Mouse (Mus musculus): ENCODE results near the gene Clca3b. TPM values are rescaled to one million over a fixed set of nuclear protein-coding genes. Genes with fewer than 3 reads are reported as not detected.
"Not testable (repeated sequence)": the region's sequence is repeated elsewhere in the genome, so short reads cannot be mapped to it uniquely, and the experiment has no call there.

Clca3b gene
- not detected in 2 replicates for polyA plus RNA-seq (2012; ENCODE audit: insufficient read depth, low replicate concordance)

DNA sequence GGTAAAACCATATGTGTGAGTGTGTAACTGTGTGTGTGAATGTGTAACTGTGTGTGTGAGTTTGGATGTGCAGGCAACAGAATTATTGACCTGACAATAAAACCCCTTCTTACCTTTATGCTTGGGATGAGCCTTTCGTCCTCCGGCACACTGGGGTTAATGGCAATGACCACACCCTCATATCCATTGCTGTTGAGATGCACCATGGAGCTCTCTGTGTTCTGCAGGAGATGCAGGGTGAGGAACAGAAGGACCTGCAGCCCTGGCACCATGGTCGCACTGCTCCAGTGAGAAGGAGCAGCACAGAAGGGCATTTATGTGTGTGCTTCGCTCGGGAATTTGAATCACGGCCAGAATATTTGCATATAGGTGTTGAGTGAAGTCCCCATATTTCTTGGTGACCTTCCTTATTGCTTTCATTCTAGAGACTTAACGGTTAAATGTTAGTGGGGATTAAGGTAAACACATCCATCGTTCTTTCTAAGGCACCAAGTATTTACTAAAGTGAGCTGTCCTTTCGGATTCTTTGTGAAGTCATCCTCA, at the start of gene Clca3b:
Gene Clca3b, minus strand, starts transcription at position 344 of the 543 bp plus-strand sequence.
- not testable (repeated sequence) for H3K4me3 ChIP-seq (replicated peaks); H3K27me3 ChIP-seq (replicated peaks); H3K9me3 ChIP-seq; H3K4me1 ChIP-seq; H3K36me3 ChIP-seq (replicated peaks; ENCODE audit: low read length)

DNA sequence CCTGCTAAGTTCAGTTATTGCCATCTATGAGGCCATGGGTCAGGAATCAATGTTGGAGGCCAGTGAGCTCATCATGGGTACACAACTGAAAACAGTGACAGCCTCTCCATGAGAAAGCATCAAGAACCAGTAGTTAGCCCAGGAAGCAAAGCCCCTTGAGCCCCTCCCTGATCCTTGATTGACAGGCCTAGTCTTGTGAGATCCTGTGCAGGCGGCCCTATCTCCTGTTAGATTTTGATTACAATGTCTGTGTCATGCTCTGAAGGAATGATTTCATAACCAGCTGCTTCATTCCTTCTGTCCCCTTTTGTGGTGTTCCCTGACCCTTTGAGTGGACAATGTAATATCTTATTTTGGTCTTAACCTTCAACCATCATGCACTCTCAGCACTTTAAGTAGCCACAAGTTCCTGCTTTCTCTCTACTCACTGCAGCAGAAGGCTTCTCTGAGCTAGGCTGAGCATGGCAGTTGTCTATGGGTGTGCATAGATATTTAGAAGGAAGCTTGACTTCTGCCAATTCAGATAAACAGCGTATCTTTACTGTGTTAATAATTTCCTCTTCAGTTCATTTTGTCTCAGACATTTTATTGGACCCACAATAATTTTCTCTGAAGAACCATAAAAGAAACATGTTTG, 48.0 kb upstream of the Clca3b start:
- no peak overlapping the region for H3K4me3 ChIP-seq (replicated peaks)
- TF ChIP-seq FLI1 (IDR thresholded peaks at IDR 0.05; ENCODE audit: low read length) (no peak), GATA1 (IDR thresholded peaks at IDR 0.05; ENCODE audit: borderline replicate concordance, low read length) (no peak)
- H3K27me3 ChIP-seq (replicated peaks) = no peaks in the 10 kb centered on the region
- H3K4me1 ChIP-seq = no peaks in the 10 kb centered on the region
- H3K9me3 ChIP-seq = 0 out of 2 replicates have a peak, but pooled peaks cover 5% of the 10 kb centered on the region
- H3K36me3 ChIP-seq (replicated peaks; ENCODE audit: low read length) = no peaks in the 10 kb centered on the region

DNA sequence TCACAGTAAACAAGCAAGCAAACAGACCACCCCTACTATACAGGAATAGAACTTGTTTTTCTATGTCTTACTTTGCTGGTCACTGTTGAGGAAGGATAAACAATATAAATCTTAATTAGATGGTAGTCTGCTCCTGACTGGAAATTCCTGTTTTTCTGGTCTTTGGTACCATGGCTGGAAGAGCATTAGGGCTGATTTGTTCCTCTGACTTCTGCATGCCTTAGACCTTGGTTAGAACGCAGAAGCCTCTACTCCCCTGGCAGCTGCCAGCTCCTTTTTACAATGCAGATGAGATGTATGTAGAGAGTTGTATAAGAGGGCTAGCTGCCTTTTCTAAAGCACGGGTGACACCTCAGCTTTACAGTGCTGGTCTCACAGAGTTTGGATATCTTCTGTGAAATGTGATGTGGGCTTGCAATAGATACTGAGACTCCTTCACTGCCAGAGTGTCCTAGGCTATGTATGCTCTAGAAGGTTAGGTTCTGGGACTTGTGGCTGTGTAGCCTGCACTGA, 41.1 kb upstream of the Clca3b start:
- peaks cover 7% of the 10 kb centered on the region; the same call in 1 of the 2 replicates for H3K9me3 ChIP-seq
- no peak for TF ChIP-seq GATA1 (IDR thresholded peaks at IDR 0.05; ENCODE audit: borderline replicate concordance, low read length)
- TF ChIP-seq FLI1 (IDR thresholded peaks at IDR 0.05; ENCODE audit: low read length) = no peak
- no peak overlapping the region for H3K4me3 ChIP-seq (replicated peaks)
- no peaks in the 10 kb centered on the region for H3K27me3 ChIP-seq (replicated peaks)
- no peaks in the 10 kb centered on the region for H3K4me1 ChIP-seq
- no peaks in the 10 kb centered on the region for H3K36me3 ChIP-seq (replicated peaks; ENCODE audit: low read length)

DNA sequence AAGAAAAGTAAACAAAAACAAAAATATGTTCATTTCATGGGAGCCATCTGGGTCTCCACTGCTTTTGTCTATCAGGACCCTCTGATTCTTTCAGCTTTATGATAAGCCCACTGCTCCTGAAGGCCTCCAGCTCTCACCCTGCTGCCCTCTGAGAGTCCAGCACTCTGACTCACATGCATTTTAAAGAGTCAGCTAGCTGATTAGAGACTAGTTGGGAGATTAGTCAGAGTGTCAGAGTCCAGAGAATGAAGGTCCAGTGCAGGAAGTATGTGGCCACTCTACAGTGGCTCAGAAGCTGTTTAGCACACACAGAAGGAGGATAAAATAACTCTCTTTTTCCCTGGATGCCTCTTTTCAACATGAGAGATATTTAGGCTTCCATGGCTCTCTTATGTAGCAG, 37.8 kb upstream of the Clca3b start:
- TF ChIP-seq FLI1 (IDR thresholded peaks at IDR 0.05; ENCODE audit: low read length) (no peak), GATA1 (IDR thresholded peaks at IDR 0.05; ENCODE audit: borderline replicate concordance, low read length) (no peak)
- peaks cover 3% of the 10 kb centered on the region; the same call in 1 of the 2 replicates for H3K9me3 ChIP-seq
- H3K4me1 ChIP-seq = no peaks in the 10 kb centered on the region
- no peaks in the 10 kb centered on the region for H3K36me3 ChIP-seq (replicated peaks; ENCODE audit: low read length)
- no peaks in the 10 kb centered on the region for H3K27me3 ChIP-seq (replicated peaks)
- no peak overlapping the region for H3K4me3 ChIP-seq (replicated peaks)

DNA sequence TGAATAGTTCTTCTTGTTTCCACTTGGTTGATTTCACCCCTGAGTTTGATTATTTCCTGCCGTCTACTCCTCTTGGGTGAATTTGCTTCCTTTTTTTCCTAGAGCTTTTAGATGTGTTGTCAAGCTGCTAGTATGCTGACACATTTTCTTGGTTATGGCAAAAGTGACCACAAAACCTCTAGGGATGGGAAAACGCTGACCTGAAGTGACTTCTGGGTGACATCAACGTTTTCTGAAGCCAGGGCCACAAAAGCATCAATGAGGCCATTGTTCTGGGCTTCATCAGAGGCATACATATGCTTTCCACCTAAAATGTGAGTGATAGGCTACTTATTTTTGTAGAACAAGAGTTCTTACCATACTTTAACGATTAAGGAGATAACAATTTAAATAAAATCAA, 22.9 kb upstream of the Clca3b start:
- not testable (repeated sequence) for H3K36me3 ChIP-seq (replicated peaks; ENCODE audit: low read length); H3K4me1 ChIP-seq; H3K27me3 ChIP-seq (replicated peaks); H3K9me3 ChIP-seq; H3K4me3 ChIP-seq (replicated peaks)

DNA sequence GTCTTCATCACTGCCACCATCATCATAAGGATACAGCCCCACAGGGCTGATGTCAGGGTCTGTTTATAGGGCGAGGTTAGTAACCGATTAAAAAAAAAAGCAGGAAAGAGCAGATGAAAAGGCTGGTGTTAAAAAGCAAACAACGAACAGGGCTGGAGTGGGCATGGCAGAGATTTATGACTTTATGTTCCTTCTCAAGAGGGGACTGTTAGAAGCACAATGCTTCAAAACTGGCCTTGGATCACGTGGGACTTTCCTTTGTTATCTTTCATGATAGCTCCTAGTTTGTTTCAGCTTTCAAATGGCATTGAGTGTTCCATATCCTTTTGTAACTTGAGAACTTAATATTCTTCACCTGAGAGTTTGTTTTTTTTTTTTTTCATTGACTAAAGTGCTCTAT, 427 bp upstream of the Clca3b start:
- no peaks in the 10 kb centered on the region for H3K4me1 ChIP-seq
- no peaks in the 10 kb centered on the region for H3K27me3 ChIP-seq (replicated peaks)
- H3K4me3 ChIP-seq (replicated peaks) = no peak overlapping the region
- no peaks in the 10 kb centered on the region for H3K36me3 ChIP-seq (replicated peaks; ENCODE audit: low read length)
- TF ChIP-seq GATA1 (IDR thresholded peaks at IDR 0.05; ENCODE audit: borderline replicate concordance, low read length) = no peak
- TF ChIP-seq FLI1 (IDR thresholded peaks at IDR 0.05; ENCODE audit: low read length) = no peak
- H3K9me3 ChIP-seq = no peaks in the 10 kb centered on the region

DNA sequence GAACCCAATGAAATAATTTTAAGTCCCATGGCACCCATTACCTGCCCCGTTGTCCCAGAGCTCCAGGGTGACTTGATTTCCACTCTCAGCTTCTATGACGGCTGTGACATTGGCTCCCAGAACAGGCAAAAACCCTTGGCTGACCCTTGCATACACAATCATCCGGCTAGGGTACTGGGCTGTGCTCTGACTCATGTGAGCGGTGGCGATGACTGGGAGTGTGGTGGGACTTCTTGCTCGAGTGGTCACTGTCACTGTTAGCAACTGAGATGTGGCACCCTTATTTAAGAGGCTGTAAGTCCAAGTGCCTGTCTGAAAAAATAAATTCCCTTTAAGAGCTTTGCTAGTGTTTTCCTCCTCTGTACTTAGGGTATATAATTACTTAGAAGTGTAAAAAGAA, 21.9 kb downstream of the Clca3b start:
- H3K27me3 ChIP-seq (replicated peaks) = no peaks in the 10 kb centered on the region
- H3K4me1 ChIP-seq = peaks cover 4% of the 10 kb centered on the region; the same call in 1 of the 2 replicates
- H3K4me3 ChIP-seq (replicated peaks) = no peak overlapping the region
- H3K9me3 ChIP-seq = no peaks in the 10 kb centered on the region
- H3K36me3 ChIP-seq (replicated peaks; ENCODE audit: low read length) = no peaks in the 10 kb centered on the region
- TF ChIP-seq FLI1 (IDR thresholded peaks at IDR 0.05; ENCODE audit: low read length) (no peak), GATA1 (IDR thresholded peaks at IDR 0.05; ENCODE audit: borderline replicate concordance, low read length) (no peak)

DNA sequence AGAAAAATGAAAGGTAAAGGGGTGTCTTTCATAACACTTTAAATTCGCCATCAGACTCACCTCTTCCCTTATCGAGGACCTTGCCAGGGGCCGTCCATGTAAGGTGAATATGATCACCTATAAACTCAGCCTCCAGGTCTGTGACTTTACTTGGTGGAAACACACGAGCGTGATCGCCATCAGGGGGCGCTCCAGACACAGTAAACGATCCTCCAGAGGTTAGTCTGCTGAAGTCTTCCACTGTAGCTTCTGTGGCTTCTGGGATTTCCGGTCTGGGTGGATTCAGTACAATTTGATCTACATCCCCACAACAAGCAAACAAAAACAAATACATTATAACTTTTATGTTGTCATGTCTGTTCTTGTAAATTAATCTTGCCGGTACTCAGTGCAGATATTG, 24.0 kb downstream of the Clca3b start:
- TF ChIP-seq FLI1 (IDR thresholded peaks at IDR 0.05; ENCODE audit: low read length) (no peak), GATA1 (IDR thresholded peaks at IDR 0.05; ENCODE audit: borderline replicate concordance, low read length) (no peak)
- Histone ChIP-seq H3K27me3 (replicated peaks) (no peaks in the 10 kb centered on the region), H3K36me3 (replicated peaks; ENCODE audit: low read length) (no peaks in the 10 kb centered on the region)

DNA sequence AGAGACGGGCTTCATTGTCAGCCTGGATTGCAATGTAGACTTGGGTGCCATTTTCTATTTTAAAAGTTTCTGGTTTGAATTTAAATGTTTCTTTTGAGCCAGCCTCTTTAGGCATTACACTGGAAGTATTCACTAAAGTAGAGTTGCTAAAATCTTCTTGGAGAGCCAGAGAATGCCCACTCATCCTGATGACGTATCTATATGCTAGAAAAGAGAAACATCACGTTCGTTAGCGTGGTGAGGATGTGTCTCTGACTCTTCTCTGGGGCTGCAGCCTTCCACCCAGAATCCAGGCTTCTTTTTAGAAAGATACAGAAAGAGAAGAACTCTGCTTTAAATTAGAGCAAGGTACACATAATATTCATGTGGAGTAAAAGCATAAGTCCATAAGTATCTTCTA, 25.8 kb downstream of the Clca3b start:
- Histone ChIP-seq H3K9me3 (no peaks in the 10 kb centered on the region), H3K4me3 (replicated peaks) (no peak overlapping the region), H3K27me3 (replicated peaks) (no peaks in the 10 kb centered on the region), H3K36me3 (replicated peaks; ENCODE audit: low read length) (no peaks in the 10 kb centered on the region), H3K4me1 (peaks cover 4% of the 10 kb centered on the region; the same call in 1 of the 2 replicates)
- TF ChIP-seq GATA1 (IDR thresholded peaks at IDR 0.05; ENCODE audit: borderline replicate concordance, low read length) (no peak), FLI1 (IDR thresholded peaks at IDR 0.05; ENCODE audit: low read length) (no peak)

More for the DNA sequence above, 24.0 kb downstream of the Clca3b start:
- Histone ChIP-seq H3K9me3 (no peaks in the 10 kb centered on the region), H3K4me3 (replicated peaks) (no peak overlapping the region), H3K4me1 (peaks cover 4% of the 10 kb centered on the region; the same call in 1 of the 2 replicates)

DNA sequence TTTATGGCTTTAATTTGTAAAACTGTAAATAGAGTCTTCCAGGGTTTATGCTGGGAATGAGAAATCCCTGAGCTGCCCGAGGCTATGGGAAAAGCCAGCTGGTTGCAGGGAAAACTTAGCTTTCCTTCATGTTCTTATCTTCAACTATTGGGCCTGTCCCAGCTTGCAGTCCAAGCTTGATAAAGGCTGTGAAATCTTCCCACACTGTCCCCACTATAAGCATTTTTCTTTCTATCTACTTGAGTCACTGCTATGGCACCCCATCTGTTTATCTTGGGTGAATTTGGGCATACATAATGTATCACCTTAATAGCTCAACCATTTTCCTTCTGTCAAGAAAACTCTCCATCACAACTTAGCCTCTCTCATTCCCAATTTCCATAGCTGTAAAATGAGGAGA, 28.5 kb downstream of the Clca3b start:
- no peak overlapping the region for H3K4me3 ChIP-seq (replicated peaks)
- H3K27me3 ChIP-seq (replicated peaks) = no peaks in the 10 kb centered on the region
- H3K36me3 ChIP-seq (replicated peaks; ENCODE audit: low read length) = no peaks in the 10 kb centered on the region
- TF ChIP-seq FLI1 (IDR thresholded peaks at IDR 0.05; ENCODE audit: low read length) (no peak), GATA1 (IDR thresholded peaks at IDR 0.05; ENCODE audit: borderline replicate concordance, low read length) (no peak)
- H3K4me1 ChIP-seq = peaks cover 4% of the 10 kb centered on the region; the same call in 1 of the 2 replicates
- no peaks in the 10 kb centered on the region for H3K9me3 ChIP-seq

DNA sequence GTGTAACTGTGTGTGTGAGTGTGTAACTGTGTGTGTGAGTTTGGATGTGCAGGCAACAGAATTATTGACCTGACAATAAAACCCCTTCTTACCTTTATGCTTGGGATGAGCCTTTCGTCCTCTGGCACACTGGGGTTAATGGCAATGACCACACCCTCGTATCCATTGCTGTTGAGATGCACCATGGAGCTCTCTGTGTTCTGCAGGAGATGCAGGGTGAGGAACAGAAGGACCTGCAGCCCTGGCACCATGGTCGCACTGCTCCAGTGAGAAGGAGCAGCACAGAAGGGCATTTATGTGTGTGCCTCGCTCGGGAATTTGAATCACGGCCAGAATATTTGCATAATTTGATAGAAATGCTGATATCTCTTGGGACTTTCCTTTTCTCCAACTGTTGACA, 29.9 kb downstream of the Clca3b start, which contains the start of gene Clca3a2:
Gene Clca3a2, minus strand, starts transcription at position 276 of the 400 bp plus-strand sequence.
- H3K36me3 ChIP-seq (replicated peaks; ENCODE audit: low read length); H3K4me1 ChIP-seq; H3K9me3 ChIP-seq; H3K4me3 ChIP-seq (replicated peaks); H3K27me3 ChIP-seq (replicated peaks): not testable (repeated sequence)

DNA sequence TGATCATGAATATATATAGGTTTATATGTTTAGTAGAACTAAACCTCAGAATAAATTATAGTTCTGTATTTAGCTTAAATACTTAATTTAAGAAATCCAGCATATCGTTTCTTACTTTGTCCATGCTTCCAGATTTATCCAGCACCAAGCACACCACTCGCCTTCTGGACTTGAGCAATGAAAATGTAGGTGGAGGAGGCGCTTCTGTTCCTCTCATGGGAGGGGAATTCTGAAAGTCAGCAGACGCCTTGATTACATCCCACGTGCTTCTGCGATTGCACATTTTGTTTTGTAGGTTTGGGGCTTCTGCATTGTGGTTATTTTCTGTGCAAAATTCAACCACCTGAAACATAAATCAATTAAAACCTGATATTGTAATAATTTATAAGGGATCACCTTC, 35.8 kb downstream of the Clca3b start:
- H3K9me3 ChIP-seq; H3K4me3 ChIP-seq (replicated peaks); H3K4me1 ChIP-seq; H3K27me3 ChIP-seq (replicated peaks); H3K36me3 ChIP-seq (replicated peaks; ENCODE audit: low read length): not testable (repeated sequence)
